Mouse (Mus musculus) heart, postnatal 4 days (tissue): ENCODE measurements around the gene Thrb. TPM values are rescaled to one million over a fixed set of nuclear protein-coding genes. Genes with fewer than 3 reads are reported as not detected.

ENCODE experiments used
- DNase-seq: peaks from one replicate; pipeline ENCODE4 v3.0.0; 2021
- total RNA-seq, 2 experiments: library from RNA; stranded (reverse); gene quantifications; 2 replicates each; pipeline ENCODE4 v1.2.3; 2021

The Thrb gene
- total RNA-seq, 2 experiments from 2014 or later, result 3.4 to 5.4 TPM

- DNase-seq, result no peak
These were observed 299.8 kb downstream of the Thrb start for GRCm38 (mm10) chr14:17959901-17960300.

DNA sequence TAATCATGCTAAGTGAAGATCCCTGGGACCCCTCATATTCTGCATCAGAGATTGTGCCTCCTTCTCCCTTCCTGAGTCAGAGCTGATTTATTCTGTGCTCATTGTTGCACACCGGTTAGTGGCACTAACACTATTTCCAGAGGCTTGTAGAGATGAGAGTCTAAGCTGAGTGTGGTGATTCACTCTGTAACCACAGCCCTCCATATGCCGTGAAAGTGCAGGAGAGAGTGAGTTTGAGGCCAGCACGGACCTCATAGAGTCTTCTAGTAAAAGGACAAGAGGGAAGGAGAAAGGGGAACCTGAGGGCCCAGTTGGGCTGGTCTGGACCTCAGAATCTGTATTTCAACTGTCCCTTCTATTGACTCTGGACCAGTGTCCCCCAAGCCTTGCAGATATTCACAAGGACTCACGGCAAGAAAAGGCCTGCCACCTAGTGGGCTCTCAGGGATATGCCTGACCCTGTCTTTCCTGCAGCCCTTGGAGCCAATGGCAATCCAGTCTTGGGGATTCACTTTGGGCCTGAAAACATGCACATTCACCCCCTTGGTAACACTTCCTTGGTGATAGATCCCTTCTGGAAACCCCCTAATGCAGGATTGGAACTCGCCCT is 307.2 kb downstream of the Thrb start:
- DNase-seq, result peak; percentile 60

DNA sequence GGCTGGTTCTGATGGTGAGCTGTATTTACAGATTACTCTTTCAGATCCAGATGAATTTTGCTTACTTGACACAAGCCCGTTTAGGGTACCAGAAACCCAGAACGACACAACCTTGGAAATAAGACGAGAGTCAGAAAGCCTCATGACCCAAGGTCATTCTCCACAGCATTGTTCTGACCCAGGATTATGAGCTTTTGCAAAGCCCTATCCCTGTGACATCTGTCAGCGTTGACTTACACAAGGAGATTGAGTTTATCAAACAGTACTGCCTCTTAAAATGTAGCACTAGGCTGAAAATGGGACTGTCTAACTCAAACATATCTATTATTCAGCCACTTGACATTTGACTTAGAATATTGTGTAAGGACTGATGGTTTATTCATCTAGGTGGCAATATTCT is 312.1 kb downstream of the Thrb start:
- no peak for DNase-seq

DNA sequence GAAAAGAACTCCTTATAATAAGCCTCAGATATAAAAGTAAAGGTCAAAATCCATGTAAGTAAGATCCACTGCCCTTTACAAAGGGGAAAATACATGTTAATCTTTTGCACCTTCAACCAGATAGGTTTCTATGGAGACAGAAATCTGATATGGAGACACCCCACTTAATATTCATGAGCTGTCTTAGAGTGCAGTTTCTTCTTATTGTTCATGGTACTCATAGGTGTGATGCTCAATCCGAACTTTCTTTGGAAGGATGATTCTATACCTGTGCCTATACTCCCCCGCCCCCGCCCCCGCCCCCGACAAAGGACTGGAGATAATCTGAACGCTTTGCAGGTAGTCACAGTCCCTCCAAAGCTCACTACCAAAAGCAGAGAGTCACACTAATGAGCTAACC is 312.6 kb downstream of the Thrb start:
- no peak for DNase-seq

DNA sequence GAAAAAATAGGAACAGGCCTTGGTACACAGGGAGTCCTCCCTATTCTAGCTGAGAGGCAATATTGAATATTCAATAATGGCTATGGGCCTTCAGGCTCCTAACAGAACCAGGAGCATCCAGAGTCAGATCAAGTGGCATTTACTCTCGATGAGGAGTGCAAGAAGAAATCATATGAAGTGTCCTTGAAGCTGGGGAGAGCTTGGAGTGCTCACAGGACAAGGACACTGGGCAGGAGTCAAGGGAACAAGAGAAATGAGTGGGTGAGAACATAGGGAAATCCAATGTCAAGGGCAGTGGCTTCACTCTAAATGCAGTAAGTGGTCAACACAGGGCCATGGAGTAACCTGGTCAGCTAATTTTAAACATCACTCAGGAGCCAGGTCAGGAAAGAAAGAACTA is 315.7 kb downstream of the Thrb start:
- DNase-seq, result no peak

- DNase-seq, result no peak
These were observed 318.2 kb downstream of the Thrb start for GRCm38 (mm10) chr14:17978259-17978658.

DNA sequence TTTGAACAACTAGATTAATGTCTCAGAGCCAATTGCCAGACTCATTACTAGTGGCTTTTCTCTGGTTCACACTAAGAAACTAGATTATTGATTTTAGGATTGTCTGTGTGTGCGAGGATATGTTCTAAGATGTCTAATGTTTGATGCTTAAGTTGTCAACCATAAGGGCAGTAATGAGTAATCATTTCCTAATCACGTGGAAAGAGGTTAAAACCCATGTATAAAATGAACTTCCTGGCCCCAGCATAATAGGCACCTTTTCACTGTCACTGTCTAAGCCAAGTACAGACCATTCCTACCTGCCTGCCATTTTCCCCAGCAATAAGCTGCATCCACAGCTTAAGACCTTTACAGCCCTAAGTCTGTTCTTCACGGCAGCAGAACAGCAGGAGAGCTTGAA is 321.2 kb downstream of the Thrb start:
- DNase-seq, result no peak

- no peak for DNase-seq
These were observed 322.0 kb downstream of the Thrb start for GRCm38 (mm10) chr14:17982017-17982416.

- no peak for DNase-seq
These were observed 323.3 kb downstream of the Thrb start for GRCm38 (mm10) chr14:17983390-17983789.

- no peak for DNase-seq
These were observed 323.8 kb downstream of the Thrb start for GRCm38 (mm10) chr14:17983839-17984238.

DNA sequence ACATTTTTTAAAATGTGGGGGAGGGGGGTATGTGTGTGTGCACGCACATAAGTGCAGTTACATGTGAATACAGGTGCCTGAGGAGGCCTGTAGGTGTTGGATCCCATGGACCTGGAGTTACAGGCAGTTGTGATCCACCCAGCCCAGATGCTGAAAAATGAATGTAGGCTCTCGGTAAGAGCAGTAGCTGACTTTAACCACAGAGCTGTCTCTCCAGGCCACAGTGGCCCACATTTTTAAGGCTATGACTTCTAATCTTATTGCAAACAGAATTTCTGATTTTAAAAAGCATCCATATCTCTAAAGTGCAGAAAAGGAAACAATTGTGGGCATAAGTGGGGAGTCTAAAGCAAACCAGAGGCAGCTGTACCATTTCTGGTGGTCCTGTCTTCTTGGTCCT is 328.5 kb downstream of the Thrb start:
- no peak for DNase-seq

GRCm38 (mm10) chr14:17989182-17989581 is 329.1 kb downstream of the Thrb start:
- no peak for DNase-seq

- DNase-seq, result no peak
These were observed 330.1 kb downstream of the Thrb start for GRCm38 (mm10) chr14:17990186-17990585.

DNA sequence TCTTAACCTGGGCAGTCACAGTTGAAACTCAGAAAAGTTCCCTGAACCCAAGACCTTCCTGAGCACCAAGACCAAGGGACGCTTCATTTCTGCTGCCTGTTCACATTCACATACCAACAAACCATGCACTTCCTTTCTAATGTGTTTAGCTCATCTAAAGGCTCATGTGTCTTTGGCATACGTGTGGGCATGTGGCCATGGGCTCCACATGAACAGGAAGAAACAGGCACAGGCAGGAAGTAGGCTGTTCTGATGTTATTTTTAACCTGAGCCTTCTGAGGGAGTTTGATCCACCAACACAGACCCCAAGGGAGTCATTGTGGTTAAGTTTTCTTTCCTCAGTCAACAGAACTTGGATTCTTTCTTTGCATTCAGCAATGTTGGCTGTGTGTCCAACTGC is 341.8 kb downstream of the Thrb start:
- no peak for DNase-seq

DNA sequence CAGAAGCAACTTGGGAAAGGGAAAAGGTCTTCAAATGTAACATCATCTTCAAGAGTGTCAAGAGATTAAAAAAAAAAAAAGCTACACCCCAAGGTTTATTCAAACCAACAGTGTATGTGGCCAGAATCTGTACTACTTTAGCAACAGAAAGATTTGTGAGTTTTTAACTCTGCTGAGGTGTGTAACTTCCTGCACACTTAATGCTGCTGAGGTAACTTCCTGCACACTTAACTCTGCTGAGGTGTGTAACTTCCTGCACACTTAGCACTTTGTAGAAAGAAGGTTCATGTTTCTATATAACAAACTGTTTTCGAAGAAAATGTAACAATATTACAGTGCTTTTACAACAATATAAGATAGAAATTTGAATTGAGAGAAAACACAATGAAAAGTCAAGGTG is 343.6 kb downstream of the Thrb start:
- DNase-seq, result no peak

DNA sequence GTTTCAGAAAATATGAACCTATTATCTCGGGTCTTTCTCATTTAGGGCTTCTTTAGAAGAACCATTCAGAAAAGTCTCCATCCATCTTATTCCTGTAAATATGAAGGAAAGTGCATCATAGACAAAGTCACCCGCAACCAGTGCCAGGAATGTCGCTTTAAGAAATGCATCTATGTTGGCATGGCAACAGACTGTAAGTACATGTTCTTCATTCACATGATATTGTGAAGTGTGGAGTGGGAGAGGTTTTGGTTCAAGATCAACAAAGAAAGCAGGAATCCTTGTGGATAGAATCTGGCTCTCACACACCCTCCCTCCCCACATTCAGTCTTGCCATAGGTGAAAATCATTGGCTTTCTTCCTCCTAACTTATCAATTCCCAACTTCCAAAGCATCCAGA is 348.5 kb downstream of the Thrb start:
- DNase-seq, result no peak

- no peak for DNase-seq
These were observed 356.5 kb downstream of the Thrb start for GRCm38 (mm10) chr14:18016604-18017003.

DNA sequence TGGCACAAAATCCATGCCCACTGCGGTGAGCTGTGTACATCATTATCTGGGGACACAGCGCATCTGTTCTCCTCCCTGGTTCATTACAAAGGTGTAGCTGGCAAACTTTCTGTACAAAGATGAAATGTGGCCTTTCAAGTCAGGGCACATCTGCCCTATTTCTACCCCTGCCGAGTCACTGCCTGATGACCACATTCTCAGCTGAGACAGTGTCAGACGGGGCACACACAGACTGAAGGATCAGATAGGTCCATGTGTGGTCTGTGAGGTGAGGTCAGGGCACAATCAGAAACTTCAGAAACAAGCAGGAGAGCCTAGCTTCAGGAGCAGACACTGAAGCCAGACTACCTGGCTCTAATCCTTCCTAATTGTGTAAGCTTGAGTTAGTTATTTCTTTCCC is 360.1 kb downstream of the Thrb start:
- DNase-seq, result no peak

DNA sequence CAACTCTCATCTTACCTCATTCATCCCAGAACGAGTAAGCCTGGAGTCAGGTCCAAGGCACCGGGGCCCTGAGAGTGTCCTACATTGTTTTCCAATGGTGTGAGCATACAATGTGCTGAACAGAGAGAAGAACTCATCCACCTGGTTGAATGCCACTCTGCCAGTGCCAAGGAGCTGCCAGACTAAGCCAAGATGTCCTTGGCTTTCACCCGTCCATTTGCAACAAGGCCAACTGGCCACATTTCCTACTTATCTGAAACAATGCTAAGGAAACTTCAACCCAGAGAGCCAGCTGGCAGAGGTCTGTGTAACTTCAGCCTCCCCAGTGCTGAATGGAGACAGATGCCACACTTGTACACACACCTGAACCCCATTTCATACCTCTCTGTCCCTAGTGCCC is 360.6 kb downstream of the Thrb start:
- no peak for DNase-seq

- DNase-seq, result no peak
These were observed 361.7 kb downstream of the Thrb start for GRCm38 (mm10) chr14:18021726-18022125.

GRCm38 (mm10) chr14:18022351-18022750 is 362.3 kb downstream of the Thrb start:
- no peak for DNase-seq

- DNase-seq, result no peak
These were observed 367.8 kb downstream of the Thrb start for GRCm38 (mm10) chr14:18027867-18028266.

GRCm38 (mm10) chr14:18029181-18029932 is 369.3 kb downstream of the Thrb start:
- DNase-seq, result no peak

GRCm38 (mm10) chr14:18031941-18032340 is 371.9 kb downstream of the Thrb start:
- no peak for DNase-seq

DNA sequence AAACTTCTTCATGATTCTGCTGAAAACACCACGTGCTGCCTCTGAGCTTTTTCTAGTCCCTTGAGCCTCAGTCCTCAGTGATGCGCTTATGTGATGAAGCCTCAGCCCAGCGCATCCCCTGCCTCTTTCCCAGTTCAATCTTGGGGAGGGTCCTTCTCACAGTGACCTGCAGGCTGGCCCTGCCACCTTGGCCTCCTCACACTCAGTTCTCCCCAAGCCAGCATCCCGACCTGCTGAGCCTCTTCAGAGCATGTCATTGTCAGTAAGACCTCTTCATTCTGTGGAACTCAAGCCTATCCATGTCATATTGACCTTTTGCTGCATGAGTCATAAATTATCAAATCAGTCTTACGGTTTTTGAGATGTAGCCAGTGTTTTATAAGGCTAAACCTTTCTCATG is 376.5 kb downstream of the Thrb start:
- no peak for DNase-seq
